ENCODE assay signal across 20 mouse cellular contexts in genomic region chr14:12843860-12844259, GRCm38 (mm10). TPM values are rescaled to one million over a fixed set of nuclear protein-coding genes. Genes with fewer than 3 reads are reported as not detected.
DNase-seq lines count a peak whose midpoint lies in the region; ATAC-seq lines count a peak whose summit lies in the region.
"Had no signal": no experiment of that assay in that cellular context is flagged by ENCODE, and none has a peak within 500 bp of the region (broad histone marks: within the 10 kb centered on the region; RNA-seq: fewer than 3 reads in every experiment).

No protein-coding gene starts in this region.

- ATAC-seq in frontal cortex, adult (ENCODE audit: low TSS enrichment): peak; percentile 55; the same call in 1 of the 2 replicates
- ATAC-seq: CD4-positive, CD25-positive, alpha-beta regulatory T cell, adult 4 months; forebrain, embryonic 13.5 days; forebrain, embryonic 15.5 days; forebrain, postnatal 0 days; Patski had no signal

- no peak for DNase-seq in frontal cortex, adult 2 months (ENCODE audit: extremely low spot score in 1 of 2, low spot score in 1 of 2)
- peak; percentile 5 to 10 for DNase-seq in left cerebral cortex, postnatal 14 days (ENCODE audit: low spot score in 2 of 2)
- no peak for DNase-seq in left cerebral cortex, adult 9 months (ENCODE audit: low spot score in 2 of 2)
- DNase-seq in brain, adult 2 months (ENCODE audit: low read depth, low spot score): peak; percentile 51
- no peak for DNase-seq in adrenal gland, postnatal 10 days
- DNase-seq: adrenal gland, adult 2 months; adrenal gland, postnatal 14 days; adrenal gland, postnatal 36 days; B cell, adult 2 months; cerebellum, adult 11-12 months; cerebellum, adult 2 months; cerebellum, adult 9-10 months; cerebellum, postnatal 25 days; forebrain, postnatal 0 days had no signal

- intact Hi-C loops in left cerebral cortex, postnatal 14 days (cut with DNase I): no loop called here

RNA-seq across cellular contexts. Expression of gene Cadps, which starts 21.0 kb away (rescaled TPM):
- polyA plus RNA-seq in frontal cortex, adult 2 months (2012; rRNA removed): 197 and 236 TPM in 2 replicates
- 100 to 1,000 TPM; 227 to 241 TPM for total RNA-seq in left cerebral cortex, postnatal 14 days (2021)
- total RNA-seq in adrenal gland, postnatal 10 days (2021): 10 to 100 TPM; 10.9 to 17.7 TPM
- polyA plus RNA-seq: G1E, Patski had no signal

Comparison
In these comparisons a context has a peak if more than half of its experiments do, and no peak if none do; other contexts are left out.
1. DNase-seq: peak in left cerebral cortex, postnatal 14 days (2 of 2) and brain, adult 2 months (single experiment); none in frontal cortex, adult 2 months (0 of 2), left cerebral cortex, adult 9 months (0 of 2) and adrenal gland, postnatal 10 days (single experiment).
2. RNA of gene Cadps, which starts 21.0 kb away (total RNA-seq): 227 to 241 TPM in left cerebral cortex, postnatal 14 days; 10.9 to 17.7 TPM in adrenal gland, postnatal 10 days; every median in the first group is over 10 times any median in the second.